Mouse (Mus musculus): ENCODE results near the gene Irf2.

GRCm38 (mm10) chr8:46747311-46747980 is 7.9 kb downstream of the Irf2 start:
- no peak for TF ChIP-seq CTCF (IDR thresholded peaks at IDR 0.05; ENCODE audit: borderline replicate concordance, insufficient read depth, low read length)
- TF ChIP-seq POLR2A (IDR thresholded peaks at IDR 0.05; ENCODE audit: low read depth, low read length) = no peak
